Mouse (Mus musculus): Measurements from ENCODE around the gene Snapc2. TPM values are rescaled to one million over a fixed set of nuclear protein-coding genes. Genes with fewer than 3 reads are reported as not detected.

Gene Snapc2
- 53.9 and 64.6 TPM in 2 replicates for polyA plus RNA-seq (2014; fragmentation: Nextera tagmentation; extraction: Ambion mirVana)

GRCm38 (mm10) chr8:4252934-4253841, at the start of gene Snapc2:
Gene Snapc2, plus strand, starts transcription at chr8:4253080.
- Histone ChIP-seq H3K9ac (ENCODE audit: low read length) (peak within 1 kb of the TSS; percentile 87), H3K9me3 (ENCODE audit: control insufficient read depth, low read length) (no peaks in the 10 kb centered on the region), H3K4me2 (peak within 1 kb of the TSS; percentile 71), H3K36me3 (ENCODE audit: control insufficient read depth, insufficient read depth, low read length) (peaks cover 9% of the 10 kb centered on the region; the same call in 1 of the 2 replicates), H3K4me1 (ENCODE audit: control insufficient read depth, insufficient read depth, low read length) (peaks cover 28% of the 10 kb centered on the region), H3K4me3 (ENCODE audit: low read depth, low read length) (peak within 1 kb of the TSS; percentile 87), H3K27me3 (ENCODE audit: control insufficient read depth, insufficient read depth, low read length) (peaks cover 4% of the 10 kb centered on the region; the same call in 1 of the 2 replicates), H3K27ac (ENCODE audit: low read depth, low read length) (peak within 1 kb of the TSS; percentile 88)
- 1% methylated on average over 69 of the region's 69 CpGs for WGBS
- DNase-seq (ENCODE audit: low spot score, missing footprints) (peak; percentile 99), ATAC-seq (ENCODE audit: low FRiP score) (peak; percentile 92)

GRCm38 (mm10) chr8:4205246-4206123, 47.4 kb upstream of the Snapc2 start:
- Histone ChIP-seq H3K4me1 (ENCODE audit: control insufficient read depth, insufficient read depth, low read length) (peaks cover 5% of the 10 kb centered on the region; the same call in 1 of the 2 replicates), H3K27ac (ENCODE audit: low read depth, low read length) (no peak overlapping the region), H3K27me3 (ENCODE audit: control insufficient read depth, insufficient read depth, low read length) (peaks cover 34% of the 10 kb centered on the region), H3K9me3 (ENCODE audit: control insufficient read depth, low read length) (no peaks in the 10 kb centered on the region), H3K9ac (ENCODE audit: low read length) (no peak overlapping the region), H3K4me3 (ENCODE audit: low read depth, low read length) (no peak overlapping the region), H3K4me2 (no peak overlapping the region), H3K36me3 (ENCODE audit: control insufficient read depth, insufficient read depth, low read length) (peaks cover 8% of the 10 kb centered on the region; the same call in 1 of the 2 replicates)
- ATAC-seq (ENCODE audit: low FRiP score) (no peak), DNase-seq (ENCODE audit: low spot score, missing footprints) (peak; percentile 81)
- 12% methylated on average over 38 of the region's 38 CpGs for WGBS

DNA sequence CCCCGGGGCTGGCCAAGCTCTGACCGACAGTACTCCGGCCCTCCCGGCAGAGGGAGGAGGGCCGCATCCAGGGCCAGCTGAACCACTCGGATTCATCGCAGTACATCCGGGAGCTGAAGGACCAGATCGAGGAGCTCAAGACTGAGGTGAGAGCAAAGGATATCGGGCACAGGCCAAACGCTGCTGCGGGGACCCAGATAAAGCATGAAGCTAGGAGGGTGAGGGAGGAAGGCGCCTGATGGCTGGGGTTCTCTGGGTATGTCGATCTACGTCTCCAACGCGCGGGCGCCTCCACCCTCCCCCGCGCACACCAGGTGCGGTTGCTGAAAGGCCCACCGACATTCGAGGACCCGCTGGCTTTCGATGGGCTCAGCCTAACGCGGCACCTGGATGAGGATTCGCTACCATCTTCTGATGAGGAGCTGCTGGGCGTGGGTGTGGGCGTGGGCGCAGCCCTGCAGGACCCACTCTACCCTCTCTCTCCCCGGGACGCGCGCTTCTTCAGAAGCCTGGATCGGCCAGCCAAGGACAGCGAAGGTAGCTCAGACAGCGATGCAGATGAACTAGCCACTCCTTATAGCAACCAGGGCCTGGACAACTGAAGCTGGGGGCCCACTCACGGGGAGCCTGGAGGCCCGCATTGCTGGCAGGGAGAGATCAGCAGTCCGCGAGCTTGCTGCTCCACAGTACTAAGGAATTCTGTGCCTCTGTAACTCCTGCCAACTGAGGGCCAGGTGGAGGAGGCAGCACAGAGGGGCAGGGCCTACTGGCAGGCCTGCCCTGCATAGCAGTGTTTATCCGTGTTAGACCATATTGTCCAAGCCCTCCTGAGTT, 46.5 kb upstream of the Snapc2 start:
- Histone ChIP-seq H3K4me3 (ENCODE audit: low read depth, low read length) (no peak overlapping the region), H3K27me3 (ENCODE audit: control insufficient read depth, insufficient read depth, low read length) (peaks cover 34% of the 10 kb centered on the region)
- 7% methylated on average over 44 of the region's 44 CpGs for WGBS

GRCm38 (mm10) chr8:4207016-4207350, 45.9 kb upstream of the Snapc2 start:
- no peak overlapping the region for H3K9ac ChIP-seq (ENCODE audit: low read length)
- no peaks in the 10 kb centered on the region for H3K9me3 ChIP-seq (ENCODE audit: control insufficient read depth, low read length)
- ATAC-seq (ENCODE audit: low FRiP score) (no peak), DNase-seq (ENCODE audit: low spot score, missing footprints) (no peak)
- no peak overlapping the region for H3K4me3 ChIP-seq (ENCODE audit: low read depth, low read length)
- peaks cover 5% of the 10 kb centered on the region; the same call in 1 of the 2 replicates for H3K4me1 ChIP-seq (ENCODE audit: control insufficient read depth, insufficient read depth, low read length)
- H3K36me3 ChIP-seq (ENCODE audit: control insufficient read depth, insufficient read depth, low read length), result peaks cover 14% of the 10 kb centered on the region
- no peak overlapping the region for H3K4me2 ChIP-seq
- peaks cover 34% of the 10 kb centered on the region for H3K27me3 ChIP-seq (ENCODE audit: control insufficient read depth, insufficient read depth, low read length)
- no peak overlapping the region for H3K27ac ChIP-seq (ENCODE audit: low read depth, low read length)
- WGBS, result 41% methylated on average over 2 of the region's 2 CpGs

More for the DNA sequence above, 46.5 kb upstream of the Snapc2 start:
- Histone ChIP-seq H3K4me2 (no peak overlapping the region), H3K9me3 (ENCODE audit: control insufficient read depth, low read length) (no peaks in the 10 kb centered on the region), H3K4me1 (ENCODE audit: control insufficient read depth, insufficient read depth, low read length) (peaks cover 5% of the 10 kb centered on the region; the same call in 1 of the 2 replicates), H3K27ac (ENCODE audit: low read depth, low read length) (no peak overlapping the region), H3K9ac (ENCODE audit: low read length) (no peak overlapping the region), H3K36me3 (ENCODE audit: control insufficient read depth, insufficient read depth, low read length) (peaks cover 14% of the 10 kb centered on the region)
- ATAC-seq (ENCODE audit: low FRiP score), result 0 out of 2 replicates have a peak, but pooled peaks have one; percentile 9
- DNase-seq (ENCODE audit: low spot score, missing footprints), result peak; percentile 89

DNA sequence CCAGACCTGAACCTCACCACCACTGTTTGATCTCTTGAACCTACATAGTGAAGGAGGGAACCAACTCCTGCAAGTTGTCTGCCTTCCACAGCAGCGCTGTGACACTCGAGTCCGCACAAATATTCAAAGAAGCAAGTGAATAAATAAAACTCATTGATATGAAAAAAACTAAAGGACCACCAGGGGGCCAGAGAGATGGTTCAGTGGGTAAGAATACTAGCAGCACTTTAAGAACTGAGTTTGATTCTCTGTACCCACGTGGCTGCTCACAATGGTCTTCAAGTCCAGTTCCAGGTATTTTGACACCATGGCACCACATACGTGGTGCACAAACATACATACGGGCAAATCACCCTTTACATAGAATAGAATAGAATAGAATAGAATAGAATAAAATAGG, 41.8 kb upstream of the Snapc2 start:
- ATAC-seq (ENCODE audit: low FRiP score) (no peak), DNase-seq (ENCODE audit: low spot score, missing footprints) (peak; percentile 76)
- H3K4me1 ChIP-seq (ENCODE audit: control insufficient read depth, insufficient read depth, low read length), result peaks cover 38% of the 10 kb centered on the region
- peaks cover 14% of the 10 kb centered on the region for H3K27me3 ChIP-seq (ENCODE audit: control insufficient read depth, insufficient read depth, low read length)
- H3K4me3 ChIP-seq (ENCODE audit: low read depth, low read length), result no peak overlapping the region
- H3K9ac ChIP-seq (ENCODE audit: low read length), result no peak overlapping the region
- 76% methylated on average over 6 of the region's 6 CpGs for WGBS
- H3K9me3 ChIP-seq (ENCODE audit: control insufficient read depth, low read length), result no peaks in the 10 kb centered on the region
- no peak overlapping the region for H3K4me2 ChIP-seq
- H3K36me3 ChIP-seq (ENCODE audit: control insufficient read depth, insufficient read depth, low read length), result peaks cover 14% of the 10 kb centered on the region
- no peak overlapping the region for H3K27ac ChIP-seq (ENCODE audit: low read depth, low read length)

GRCm38 (mm10) chr8:4212809-4213209, 40.1 kb upstream of the Snapc2 start:
- Histone ChIP-seq H3K4me2 (peak overlapping the region; percentile 58), H3K27ac (ENCODE audit: low read depth, low read length) (no peak overlapping the region), H3K9ac (ENCODE audit: low read length) (peak overlapping the region; percentile 51), H3K4me1 (ENCODE audit: control insufficient read depth, insufficient read depth, low read length) (peaks cover 33% of the 10 kb centered on the region), H3K36me3 (ENCODE audit: control insufficient read depth, insufficient read depth, low read length) (peaks cover 14% of the 10 kb centered on the region), H3K27me3 (ENCODE audit: control insufficient read depth, insufficient read depth, low read length) (no peaks in the 10 kb centered on the region), H3K4me3 (ENCODE audit: low read depth, low read length) (peak overlapping the region; percentile 27), H3K9me3 (ENCODE audit: control insufficient read depth, low read length) (no peaks in the 10 kb centered on the region)
- ATAC-seq (ENCODE audit: low FRiP score) (peak; percentile 9; the same call in 1 of the 2 replicates), DNase-seq (ENCODE audit: low spot score, missing footprints) (peak; percentile 91)
- 3% methylated on average over 25 of the region's 25 CpGs for WGBS

DNA sequence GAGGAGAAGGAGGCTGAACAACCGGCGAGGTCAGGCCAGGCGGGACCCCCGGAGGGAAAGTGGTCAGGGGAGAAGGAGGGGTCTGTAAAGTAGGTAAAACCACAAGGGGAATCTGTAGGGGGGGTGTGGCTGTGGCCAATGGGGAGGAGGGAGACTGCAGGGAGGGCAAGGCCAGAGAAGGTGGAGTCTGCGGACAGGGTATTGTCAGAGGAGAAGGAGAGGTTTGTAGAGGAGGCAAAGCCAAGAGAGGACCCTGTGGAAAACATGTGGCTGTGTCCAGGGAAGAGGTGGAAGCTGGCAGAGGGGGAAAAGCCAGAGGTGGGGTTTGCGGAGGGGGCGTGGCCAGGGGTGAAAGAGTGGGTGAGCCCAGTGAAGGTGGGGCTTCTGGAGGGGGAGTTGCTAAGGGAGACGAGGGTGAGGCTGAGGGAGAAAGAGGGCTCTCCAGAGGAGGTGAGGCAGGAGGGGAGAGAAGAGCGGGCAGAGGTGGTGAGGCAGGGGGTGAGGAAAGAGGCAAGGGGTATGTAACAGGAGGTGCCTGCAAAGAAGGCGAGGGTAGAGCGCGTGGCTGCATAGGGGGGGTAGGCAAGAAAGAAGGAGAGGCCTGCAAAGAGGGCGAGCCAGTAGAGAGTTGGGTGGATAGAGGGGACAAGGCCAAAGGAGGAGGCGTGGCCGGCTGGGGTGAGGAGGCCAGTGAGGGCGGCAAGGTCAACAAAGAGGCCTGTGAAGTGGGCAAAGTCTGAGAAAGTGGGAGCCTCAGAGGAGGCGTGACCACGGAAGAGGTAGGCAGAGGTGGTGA, 39.5 kb upstream of the Snapc2 start:
- H3K27me3 ChIP-seq (ENCODE audit: control insufficient read depth, insufficient read depth, low read length), result no peaks in the 10 kb centered on the region; the same call in 1 of the 2 replicates

More for the DNA sequence above, 39.5 kb upstream of the Snapc2 start:
- H3K4me2 ChIP-seq, result peak overlapping the region; percentile 58
- peaks cover 33% of the 10 kb centered on the region for H3K4me1 ChIP-seq (ENCODE audit: control insufficient read depth, insufficient read depth, low read length)
- H3K9me3 ChIP-seq (ENCODE audit: control insufficient read depth, low read length), result no peaks in the 10 kb centered on the region
- peak overlapping the region; percentile 51 for H3K9ac ChIP-seq (ENCODE audit: low read length)
- DNase-seq (ENCODE audit: low spot score, missing footprints) (peak; percentile 92), ATAC-seq (ENCODE audit: low FRiP score) (peak; percentile 10)
- 5% methylated on average over 18 of the region's 18 CpGs for WGBS
- peak overlapping the region; percentile 27 for H3K4me3 ChIP-seq (ENCODE audit: low read depth, low read length)
- H3K36me3 ChIP-seq (ENCODE audit: control insufficient read depth, insufficient read depth, low read length), result peaks cover 14% of the 10 kb centered on the region
- no peak overlapping the region for H3K27ac ChIP-seq (ENCODE audit: low read depth, low read length)
